Mouse (Mus musculus) liver, embryonic 14.5 days (tissue): ENCODE results near the gene Atp12a. TPM values are rescaled to one million over a fixed set of nuclear protein-coding genes. Genes with fewer than 3 reads are reported as not detected.

Source experiments
- ATAC-seq: fragments of 200-750 bp; cut with Nextera tagmentation; 2 replicates; pipeline ENCODE4 v1.8.0; 2017; ENCODE audit warnings: moderate number of reproducible peaks, mild to moderate bottlenecking, moderate library complexity; ENCODE audit not compliant: insufficient read depth
- DNase-seq, 3 experiments: peaks; one replicate each; pipeline ENCODE4 v3.0.0-alpha.2; 2012 to 2013; ENCODE audit warnings: low read depth in 3 of 3, low spot score in 3 of 3
- H3K27ac ChIP-seq: fragments of 300-500 bp; sonication (generic); 2 replicates; pipeline ENCODE4 v1.5.1; 2014; ENCODE audit warnings: moderate library complexity, mild to moderate bottlenecking, control low read depth, inconsistent platforms
- H3K27me3 ChIP-seq: fragments of 300-500 bp; sonication (generic); 2 replicates; pipeline ENCODE4 v1.6.1; 2014; ENCODE audit warnings: mild to moderate bottlenecking, low read length, moderate library complexity; ENCODE audit not compliant: control insufficient read depth, insufficient read depth
- H3K36me3 ChIP-seq: fragments of 300-500 bp; sonication (generic); replicated peaks from 2 replicates; pipeline ENCODE4 v1.6.1; 2014; ENCODE audit warnings: low read depth; ENCODE audit not compliant: control insufficient read depth, insufficient read depth
- H3K4me1 ChIP-seq, 2 experiments: fragments of 200-500 bp in 1 of 2; fragments of 300-500 bp in 1 of 2; sonication (generic) in 1 of 2; replicated peaks; 2 replicates each; pipeline ENCODE4 v1.6.1; 2012 to 2014; ENCODE audit warnings: antibody characterized with exemption in 1 of 2, inconsistent platforms in 1 of 2, low read length in 1 of 2; ENCODE audit not compliant: control insufficient read depth in 2 of 2, insufficient read depth in 2 of 2
- H3K4me2 ChIP-seq: fragments of 300-500 bp; sonication (generic); 2 replicates; pipeline ENCODE4 v1.6.1; 2014; ENCODE audit warnings: low read depth, mild to moderate bottlenecking, control low read depth, moderate library complexity
- H3K4me3 ChIP-seq, 2 experiments: fragments of 200-500 bp in 1 of 2; fragments of 300-500 bp in 1 of 2; sonication (generic) in 1 of 2; 2 replicates each; pipeline ENCODE4 v1.5.1; 2012 to 2014; ENCODE audit warnings: low read depth in 2 of 2, low read length in 2 of 2, mild to moderate bottlenecking in 2 of 2, control low read depth in 1 of 2, inconsistent platforms in 1 of 2, moderate library complexity in 1 of 2; ENCODE audit not compliant: insufficient read depth in 1 of 2
- H3K9ac ChIP-seq: fragments of 300-500 bp; sonication (generic); replicated peaks from 2 replicates; pipeline ENCODE4 v1.6.1; 2014; ENCODE audit warnings: mild to moderate bottlenecking, control low read depth, moderate library complexity
- H3K9me3 ChIP-seq: fragments of 300-500 bp; sonication (generic); 2 replicates; pipeline ENCODE4 v1.6.1; 2016; ENCODE audit warnings: low read length, mixed read lengths; ENCODE audit not compliant: control insufficient read depth
- CTCF ChIP-seq: IDR thresholded peaks from 2 replicates; pipeline ENCODE4 v1.5.1; 2016; ENCODE audit warnings: antibody characterized with exemption, low read depth, control low read depth
- EP300 ChIP-seq: IDR thresholded peaks from 2 replicates; pipeline ENCODE4 v1.6.1; 2016; ENCODE audit warnings: antibody characterized with exemption, low read depth
- WGBS: fragments of 180-500 bp; shearing (Covaris S2); extraction: QIAGEN DNeasy Blood & Tissue Kit; methylation state at CpG from one replicate; pipeline ENCODE4 v1.1.7; 2014; ENCODE audit not compliant: insufficient replicate concordance; 5-methylcytosine and 5-hydroxymethylcytosine counted together
- polyA plus RNA-seq, 2 experiments: library from polyadenylated mRNA; depleted of rRNA in 1 of 2; stranded (reverse) in 1 of 2; unstranded in 1 of 2; fragments of >200 nt; fragmentation: Nextera tagmentation in 1 of 2; extraction: Ambion mirVana in 1 of 2; gene quantifications; 2 replicates each; pipeline versions ENCODE4 v1.2.1 to v1.2.3; 2012 to 2014

The Atp12a gene
- polyA plus RNA-seq, 2 experiments: not detected

GRCm38 (mm10) chr14:56368834-56369233, 4.0 kb downstream of the Atp12a start:
- peaks cover 18% of the 10 kb centered on the region for H3K27me3 ChIP-seq
- H3K9ac ChIP-seq: no peak overlapping the region
- H3K27ac ChIP-seq: no peak overlapping the region
- H3K4me1 ChIP-seq: no peaks in the 10 kb centered on the region
- no peaks in the 10 kb centered on the region for H3K36me3 ChIP-seq
- ATAC-seq (no peak), DNase-seq (no peak)
- 35% methylated on average over 3 of the region's 3 CpGs for WGBS
- no peak overlapping the region for H3K4me2 ChIP-seq
- no peaks in the 10 kb centered on the region for H3K9me3 ChIP-seq
- H3K4me3 ChIP-seq: no peak overlapping the region
- TF ChIP-seq CTCF (peak; percentile 66), EP300 (no peak)

GRCm38 (mm10) chr14:56375731-56376130, 10.9 kb downstream of the Atp12a start:
- Histone ChIP-seq H3K27ac (no peak overlapping the region), H3K36me3 (no peaks in the 10 kb centered on the region), H3K4me2 (no peak overlapping the region), H3K27me3 (no peaks in the 10 kb centered on the region; the same call in 1 of the 2 replicates), H3K4me1 (no peaks in the 10 kb centered on the region), H3K9ac (no peak overlapping the region), H3K9me3 (no peaks in the 10 kb centered on the region), H3K4me3 (no peak overlapping the region)
- 5% methylated on average over 6 of the region's 6 CpGs for WGBS
- TF ChIP-seq EP300: no peak
- TF ChIP-seq CTCF: peak; percentile 78
- no peak for ATAC-seq
- peak; percentile 53 for DNase-seq

DNA sequence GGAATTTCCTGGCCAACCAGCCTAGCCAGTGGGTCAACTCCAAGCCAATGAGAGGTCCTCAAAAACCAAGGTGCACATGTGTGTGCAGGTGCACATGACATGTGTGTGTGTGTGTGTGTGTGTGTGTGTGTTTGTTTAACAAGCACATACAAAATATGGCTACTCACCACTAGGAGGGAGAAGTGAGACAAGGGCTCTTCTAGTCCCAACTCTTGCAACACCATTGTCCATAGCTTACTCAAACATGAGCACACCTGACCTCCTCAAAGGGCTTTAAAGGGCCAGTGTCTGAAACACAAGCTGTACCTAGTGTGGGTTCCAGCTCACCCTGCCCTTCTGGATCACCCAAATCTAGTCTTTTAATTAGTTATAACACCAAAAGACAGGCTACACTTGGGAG, 12.9 kb downstream of the Atp12a start:
- ATAC-seq (no peak), DNase-seq (no peak)
- no peaks in the 10 kb centered on the region for H3K36me3 ChIP-seq
- no peak overlapping the region for H3K4me2 ChIP-seq
- H3K4me1 ChIP-seq: no peaks in the 10 kb centered on the region
- no peak overlapping the region for H3K4me3 ChIP-seq
- H3K9me3 ChIP-seq: no peaks in the 10 kb centered on the region
- H3K9ac ChIP-seq: no peak overlapping the region
- H3K27me3 ChIP-seq: no peaks in the 10 kb centered on the region
- H3K27ac ChIP-seq: no peak overlapping the region
- TF ChIP-seq CTCF (no peak), EP300 (no peak)

DNA sequence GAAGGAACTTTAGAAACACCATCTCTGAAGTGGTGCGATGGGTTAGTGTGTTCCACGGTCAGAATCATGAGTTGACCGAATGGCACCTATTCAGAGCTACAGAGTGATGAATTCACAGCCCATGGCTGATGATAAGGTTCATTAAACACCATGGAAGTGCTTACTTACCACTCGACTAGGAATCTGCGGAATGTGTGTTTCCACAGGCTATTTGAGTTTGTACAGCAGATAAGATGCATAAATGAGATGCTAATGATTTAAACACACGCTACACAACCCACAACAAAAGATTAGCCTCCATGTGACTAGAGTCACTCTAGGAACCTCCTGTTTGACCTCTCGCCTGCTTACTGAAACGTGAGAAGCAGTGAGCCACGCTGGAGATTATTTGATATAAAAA, 14.5 kb downstream of the Atp12a start:
- ATAC-seq: no peak
- TF ChIP-seq EP300 (no peak), CTCF (no peak)
- WGBS: 64% methylated on average over 9 of the region's 9 CpGs

GRCm38 (mm10) chr14:56382366-56382765, 17.5 kb downstream of the Atp12a start:
- no peak overlapping the region for H3K9ac ChIP-seq
- no peak for ATAC-seq
- no peak overlapping the region for H3K4me3 ChIP-seq
- no peak for DNase-seq
- H3K9me3 ChIP-seq: no peaks in the 10 kb centered on the region
- H3K4me2 ChIP-seq: no peak overlapping the region
- no peak overlapping the region for H3K27ac ChIP-seq
- H3K36me3 ChIP-seq: no peaks in the 10 kb centered on the region
- H3K27me3 ChIP-seq: no peaks in the 10 kb centered on the region
- TF ChIP-seq CTCF (no peak), EP300 (no peak)
- H3K4me1 ChIP-seq: no peaks in the 10 kb centered on the region
- WGBS: 56% methylated on average over 4 of the region's 4 CpGs

More for the DNA sequence above, 14.5 kb downstream of the Atp12a start:
- Histone ChIP-seq H3K27ac (no peak overlapping the region), H3K4me3 (no peak overlapping the region), H3K36me3 (no peaks in the 10 kb centered on the region), H3K4me1 (no peaks in the 10 kb centered on the region), H3K4me2 (no peak overlapping the region), H3K27me3 (no peaks in the 10 kb centered on the region), H3K9me3 (no peaks in the 10 kb centered on the region), H3K9ac (no peak overlapping the region)
- DNase-seq: no peak
